Mouse (Mus musculus) C2C12 (cell line): ENCODE measurements around the gene Asic2. TPM values are rescaled to one million over a fixed set of nuclear protein-coding genes. Genes with fewer than 3 reads are reported as not detected.

ENCODE experiments used
- H3K27me3 ChIP-seq: one replicate; pipeline ENCODE4 v1.6.1; 2011; ENCODE audit not compliant: control insufficient read depth, insufficient read depth, insufficient read length
- H3K36me3 ChIP-seq: one replicate; pipeline ENCODE4 v1.6.1; 2011; ENCODE audit not compliant: control insufficient read depth, insufficient read depth
- H3K4me3 ChIP-seq: one replicate; pipeline ENCODE4 v1.5.1; 2011; ENCODE audit warnings: mild to moderate bottlenecking, control low read depth; ENCODE audit not compliant: poor library complexity, insufficient read depth, severe bottlenecking
- H3K79me2 ChIP-seq: one replicate; pipeline ENCODE4 v1.6.1; 2011; ENCODE audit not compliant: control insufficient read depth, insufficient read depth
- H3K79me3 ChIP-seq: one replicate; pipeline ENCODE4 v1.6.1; 2011; ENCODE audit warnings: low read depth, control low read depth
- H3ac ChIP-seq: one replicate; pipeline ENCODE3; 2011; ENCODE audit warnings: low read depth; ENCODE audit not compliant: control insufficient read depth, insufficient read length
- CEBPB ChIP-seq: IDR thresholded peaks from one replicate; pipeline ENCODE4 v1.6.1; 2011; ENCODE audit warnings: low read depth, mild to moderate bottlenecking, control low read depth, moderate library complexity
- CTCF ChIP-seq: IDR thresholded peaks from one replicate; pipeline ENCODE4 v1.5.1; 2011; ENCODE audit not compliant: control insufficient read depth, insufficient read depth, insufficient read length
- FOSL1 ChIP-seq: IDR thresholded peaks from one replicate; pipeline ENCODE4 v1.8.0; 2011; ENCODE audit warnings: mild to moderate bottlenecking, low read length; ENCODE audit not compliant: poor library complexity, insufficient read depth, severe bottlenecking
- MAX ChIP-seq: IDR thresholded peaks from one replicate; pipeline ENCODE4 v1.6.1; 2011; ENCODE audit warnings: mild to moderate bottlenecking, control low read depth
- MYOD1 ChIP-seq: IDR thresholded peaks from one replicate; pipeline ENCODE4 v1.6.1; 2011; ENCODE audit warnings: low read depth; ENCODE audit not compliant: control insufficient read depth, insufficient read length
- MYOG ChIP-seq: IDR thresholded peaks from one replicate; pipeline ENCODE4 v1.6.1; 2011; ENCODE audit not compliant: control insufficient read depth, insufficient read length; ENCODE audit errors: extremely low read depth
- USF1 ChIP-seq: IDR thresholded peaks from one replicate; pipeline ENCODE4 v1.6.1; 2011; ENCODE audit warnings: low read depth, mild to moderate bottlenecking, control low read depth, moderate library complexity
- polyA plus RNA-seq: library from polyadenylated mRNA; unstranded; fragments of >200 nt; fragmentation: generic; extraction: Trizol; gene quantifications from one replicate; pipeline ENCODE4 v1.2.1, GENCODE M21; 2012; ENCODE audit warnings: missing spikeins

The Asic2 gene
- polyA plus RNA-seq, 1 experiment = not detected

- Histone ChIP-seq H3K79me3 (no peaks in the 10 kb centered on the region), H3K36me3 (no peaks in the 10 kb centered on the region), H3K79me2 (no peaks in the 10 kb centered on the region), H3K4me3 (no peak overlapping the region), H3ac (no peak overlapping the region), H3K27me3 (peaks cover 60% of the 10 kb centered on the region)
- no peak for TF ChIP-seq FOSL1
Measured at GRCm38 (mm10) chr11:81966626-81967289, 1.5 kb downstream of the Asic2 start.

- Histone ChIP-seq H3K79me2 (no peaks in the 10 kb centered on the region), H3K27me3 (peaks cover 53% of the 10 kb centered on the region), H3ac (no peak overlapping the region), H3K4me3 (no peak overlapping the region), H3K36me3 (no peaks in the 10 kb centered on the region), H3K79me3 (no peaks in the 10 kb centered on the region)
- no peak for TF ChIP-seq CTCF
- no peak for TF ChIP-seq USF1
- TF ChIP-seq MYOD1 = no peak
- no peak for TF ChIP-seq CEBPB
- no peak for TF ChIP-seq MAX
- TF ChIP-seq FOSL1 = no peak
- TF ChIP-seq MYOG = no peak
Measured at GRCm38 (mm10) chr11:81965653-81966625, 2.3 kb downstream of the Asic2 start.

GRCm38 (mm10) chr11:81964561-81964960 is 3.7 kb downstream of the Asic2 start:
- no peaks in the 10 kb centered on the region for H3K36me3 ChIP-seq
- no peaks in the 10 kb centered on the region for H3K79me3 ChIP-seq
- H3K27me3 ChIP-seq = peaks cover 47% of the 10 kb centered on the region
- no peak overlapping the region for H3ac ChIP-seq
- TF ChIP-seq FOSL1 = no peak
- no peak for TF ChIP-seq MYOD1
- no peak for TF ChIP-seq MAX
- TF ChIP-seq CEBPB = no peak
- TF ChIP-seq MYOG = no peak
- no peak for TF ChIP-seq CTCF
- no peak for TF ChIP-seq USF1
- H3K79me2 ChIP-seq = no peaks in the 10 kb centered on the region
- H3K4me3 ChIP-seq = no peak overlapping the region

GRCm38 (mm10) chr11:81954398-81954797 is 13.9 kb downstream of the Asic2 start:
- H3K27me3 ChIP-seq = peaks cover 49% of the 10 kb centered on the region
- TF ChIP-seq MAX (no peak), MYOG (no peak), CEBPB (no peak), MYOD1 (no peak), FOSL1 (no peak), CTCF (no peak), USF1 (no peak)
- no peak overlapping the region for H3ac ChIP-seq
- H3K36me3 ChIP-seq = no peaks in the 10 kb centered on the region
- no peaks in the 10 kb centered on the region for H3K79me2 ChIP-seq
- no peak overlapping the region for H3K4me3 ChIP-seq
- H3K79me3 ChIP-seq = no peaks in the 10 kb centered on the region

- no peaks in the 10 kb centered on the region for H3K79me2 ChIP-seq
- H3ac ChIP-seq = no peak overlapping the region
- TF ChIP-seq MAX (no peak), CTCF (no peak), CEBPB (no peak), USF1 (no peak), MYOD1 (no peak)
- no peak overlapping the region for H3K4me3 ChIP-seq
- peaks cover 5% of the 10 kb centered on the region for H3K27me3 ChIP-seq
- no peaks in the 10 kb centered on the region for H3K79me3 ChIP-seq
- H3K36me3 ChIP-seq = no peaks in the 10 kb centered on the region
Measured at GRCm38 (mm10) chr11:81948021-81948420, 20.2 kb downstream of the Asic2 start.

GRCm38 (mm10) chr11:81942167-81942566 is 26.1 kb downstream of the Asic2 start:
- no peaks in the 10 kb centered on the region for H3K79me3 ChIP-seq
- H3ac ChIP-seq = no peak overlapping the region
- H3K27me3 ChIP-seq = no peaks in the 10 kb centered on the region
- H3K36me3 ChIP-seq = no peaks in the 10 kb centered on the region
- H3K79me2 ChIP-seq = no peaks in the 10 kb centered on the region
- no peak overlapping the region for H3K4me3 ChIP-seq
- TF ChIP-seq USF1 = peak; percentile 61
- TF ChIP-seq MYOG = no peak
